Mouse (Mus musculus): Measurements from ENCODE around the gene Ift122. TPM values are rescaled to one million over a fixed set of nuclear protein-coding genes. Genes with fewer than 3 reads are reported as not detected.

Gene Ift122
- polyA plus RNA-seq, 1 experiment: 3.7 TPM

DNA sequence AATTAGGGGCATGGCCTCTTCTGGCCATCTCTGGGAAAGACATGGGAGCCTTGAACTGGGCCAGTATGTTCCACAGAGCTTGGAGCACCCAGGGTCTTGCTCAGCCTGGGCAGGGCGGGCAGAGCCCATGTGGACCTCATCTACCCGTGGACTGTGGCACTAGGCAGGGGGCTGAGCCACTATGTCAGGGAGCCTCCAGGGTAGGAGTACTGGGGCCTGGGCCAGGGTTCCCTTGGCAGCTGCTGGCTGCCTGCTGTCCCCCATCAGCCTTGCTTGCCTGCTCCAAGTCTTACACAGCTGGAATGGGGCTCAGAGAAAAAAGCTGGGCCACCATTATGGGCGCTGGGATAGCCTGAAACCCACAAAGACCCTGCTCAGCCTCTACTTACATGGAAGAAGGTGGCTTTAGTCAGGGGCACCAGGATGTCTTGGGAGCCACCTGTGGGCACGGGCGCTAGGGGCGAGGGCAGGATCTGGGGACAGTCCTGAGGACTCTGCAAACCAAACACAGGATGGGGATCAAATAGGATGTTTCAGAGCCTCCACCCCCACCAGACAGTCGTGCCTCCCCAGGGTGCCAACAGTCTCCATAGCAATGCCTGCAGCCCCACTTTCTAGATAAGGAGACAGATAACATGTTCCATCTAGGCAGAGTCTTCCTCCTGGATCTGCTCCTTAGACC, 119.0 kb downstream of the Ift122 start:
- no peak for DNase-seq (ENCODE audit: low read depth, low spot score)
- 79% methylated on average over 7 of the region's 7 CpGs for WGBS

DNA sequence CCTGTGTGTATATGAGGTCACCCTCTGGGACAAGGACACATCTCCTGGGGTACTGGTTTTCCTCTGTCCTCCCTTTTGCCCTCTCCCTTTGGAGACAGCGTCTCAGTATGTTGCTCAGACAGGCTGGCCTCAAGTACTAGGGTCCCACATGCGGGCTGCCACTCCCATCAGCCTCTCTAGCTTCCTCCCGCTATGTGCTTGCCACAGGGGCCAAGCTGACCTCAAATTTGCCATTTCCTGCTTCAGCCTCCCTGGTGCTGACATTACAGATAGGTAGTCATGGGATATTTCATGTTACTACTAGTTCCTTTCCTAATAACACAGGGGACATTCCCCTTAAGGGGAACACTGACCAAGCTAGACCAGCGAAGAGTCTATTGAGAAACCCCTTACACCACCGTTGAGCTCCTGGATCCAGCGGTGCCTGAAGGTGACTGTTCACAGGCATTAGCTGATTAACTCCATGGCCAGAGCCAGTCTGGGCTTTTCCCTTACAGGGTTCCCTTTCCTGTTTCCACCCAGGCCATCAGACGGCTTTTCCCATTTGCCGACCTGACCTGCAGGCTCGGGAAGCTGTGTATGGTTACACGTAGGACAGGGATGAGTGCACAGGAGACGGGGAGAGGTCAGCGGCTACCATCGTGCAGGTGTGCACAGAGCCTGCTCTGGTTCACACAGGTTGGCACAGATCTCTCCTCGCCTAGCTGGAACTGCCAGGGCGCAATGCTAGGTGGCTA, 120.0 kb downstream of the Ift122 start:
- 80% methylated on average over 15 of the region's 15 CpGs for WGBS
- no peak for DNase-seq (ENCODE audit: low read depth, low spot score)

DNA sequence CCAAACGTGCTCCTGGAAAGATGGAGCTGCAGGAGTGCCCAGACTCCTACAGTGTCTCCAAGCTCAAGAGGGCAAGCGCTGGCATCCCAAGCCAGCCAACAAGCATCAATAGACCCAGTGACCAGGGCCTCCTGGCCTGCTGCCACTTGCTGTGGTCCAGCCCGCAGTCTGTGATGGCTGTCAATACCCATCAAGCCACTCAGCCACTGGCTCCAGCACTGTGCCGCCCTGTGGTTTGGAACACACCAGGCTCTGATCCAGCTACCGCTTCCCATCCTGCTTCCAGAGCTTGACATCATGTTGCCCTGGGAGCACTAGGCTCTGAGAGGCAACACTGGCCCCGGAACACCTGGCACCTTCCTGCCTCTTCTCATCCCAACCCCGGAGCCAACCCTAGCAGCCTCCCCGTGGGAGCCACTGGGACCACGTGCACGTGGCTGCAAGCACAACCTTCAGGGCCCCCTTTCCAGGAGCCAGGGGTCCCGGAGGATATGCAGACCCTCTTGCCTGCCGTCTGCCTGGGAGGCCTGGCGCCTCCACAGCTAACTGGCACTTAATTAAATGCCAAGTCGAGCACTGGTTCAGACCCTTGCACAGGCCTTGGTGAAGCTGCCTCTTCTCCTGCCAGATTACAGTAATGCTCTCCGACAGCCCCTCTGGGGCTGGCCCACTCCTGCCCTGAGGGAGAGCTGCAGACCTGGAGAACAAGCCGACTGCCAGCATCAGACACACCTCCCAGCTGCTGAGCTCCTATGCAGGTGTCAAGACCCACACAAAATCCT, 120.8 kb downstream of the Ift122 start:
- 78% methylated on average over 16 of the region's 16 CpGs for WGBS
- DNase-seq (ENCODE audit: low read depth, low spot score): no peak

DNA sequence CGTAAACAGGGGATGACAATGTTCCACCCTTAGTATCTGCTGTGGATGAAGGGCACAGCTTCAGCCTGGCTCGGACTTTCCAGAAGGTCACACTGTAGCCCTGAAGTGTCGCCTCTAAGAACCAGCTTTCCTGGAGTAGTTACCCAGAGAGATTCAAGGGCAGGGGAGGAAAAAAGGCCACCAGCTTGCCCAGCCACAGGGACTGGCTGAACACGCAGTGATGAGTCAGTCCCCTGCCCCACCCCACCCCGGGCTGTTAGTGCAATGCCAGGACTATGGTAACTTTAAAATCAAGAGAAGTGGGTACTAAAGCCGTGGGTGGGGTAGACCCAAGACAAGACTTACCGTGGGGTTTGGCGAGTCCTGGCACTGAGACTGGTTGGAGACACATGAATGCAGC, 122.3 kb downstream of the Ift122 start:
- 56% methylated on average over 8 of the region's 8 CpGs for WGBS

More for the DNA sequence above, 122.3 kb downstream of the Ift122 start:
- DNase-seq (ENCODE audit: low read depth, low spot score): no peak

Other genes starting within 250 kb of the Ift122 start
- 99.1 and 126 TPM in 2 replicates for gene Raf1, start 176.8 kb upstream of the Ift122 start, polyA plus RNA-seq (2012; rRNA removed)
- 0.22 and 0.37 TPM in 2 replicates for gene Tmem40, start 91.1 kb upstream of the Ift122 start, polyA plus RNA-seq (2012; rRNA removed)
- gene Cand2, start 78.9 kb upstream of the Ift122 start, polyA plus RNA-seq (2012; rRNA removed): 2.9 and 3.4 TPM in 2 replicates
- 880 and 963 TPM in 2 replicates for gene Rpl32, start 44.7 kb upstream of the Ift122 start, polyA plus RNA-seq (2012; rRNA removed)
- 0.04 and 0.12 TPM in 2 replicates for gene Efcab12, start 15.1 kb upstream of the Ift122 start, polyA plus RNA-seq (2012; rRNA removed)
- gene Mbd4, start 99 bp upstream of the Ift122 start, polyA plus RNA-seq (2012; rRNA removed): 1.6 and 2.4 TPM in 2 replicates
- 0.12 and 0.22 TPM in 2 replicates for gene Rho, start 78.3 kb downstream of the Ift122 start, polyA plus RNA-seq (2012; rRNA removed)
- not detected in 2 replicates for gene H1foo, start 91.5 kb downstream of the Ift122 start, polyA plus RNA-seq (2012; rRNA removed)
- gene Plxnd1, start 141.5 kb downstream of the Ift122 start, polyA plus RNA-seq (2012; rRNA removed): 12.9 and 20.1 TPM in 2 replicates